Comparison of ENCODE assay signal across 23 mouse cellular contexts in the genomic region with DNA sequence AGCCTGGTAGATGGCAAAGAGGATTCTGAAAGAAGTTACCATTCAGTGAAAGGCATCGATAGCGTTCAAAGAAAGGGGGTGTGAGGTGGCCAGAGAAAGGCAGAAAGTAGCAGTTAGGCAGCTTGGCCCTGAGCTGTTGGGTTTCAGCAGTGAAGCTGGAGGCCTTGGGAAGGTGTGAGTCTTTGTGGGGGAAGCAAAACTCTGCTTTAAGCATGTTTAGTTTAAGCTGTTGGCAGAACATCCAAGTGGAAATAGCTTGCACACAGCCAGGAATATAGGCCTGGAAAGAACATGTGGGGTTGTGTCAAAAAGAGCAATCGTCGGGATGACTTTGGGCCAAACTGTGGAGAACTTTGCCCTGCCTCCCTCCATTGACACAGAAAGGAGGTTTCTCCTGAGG. TPM values are rescaled to one million over a fixed set of nuclear protein-coding genes. Genes with fewer than 3 reads are reported as not detected.
"Had no signal": no experiment of that assay in that cellular context is flagged by ENCODE, and none has a peak within 500 bp of the region (broad histone marks: within the 10 kb centered on the region; RNA-seq: fewer than 3 reads in every experiment).

No protein-coding gene starts in this region.

- DNase-seq: heart, postnatal 10 days; heart, postnatal 14 days; heart, postnatal 36 days; heart, postnatal 4 days; kidney, adult 11 months; kidney, adult 18-20 months; kidney, adult 2 months; kidney, adult 8-10 months; kidney, adult 9 months; kidney, postnatal 10 days; kidney, postnatal 14 days; kidney, postnatal 25 days; kidney, postnatal 36 days; kidney, postnatal 4 days; layer of hippocampus, adult 9-11 months; layer of hippocampus, postnatal 36 days had no signal

- ATAC-seq: hindbrain, embryonic 16.5 days; hindbrain, postnatal 0 days; inflammation-experienced regulatory T-cells, adult 6 months; intestine, embryonic 15.5 days; intestine, embryonic 16.5 days; intestine, postnatal 0 days had no signal

RNA-seq across cellular contexts. Expression of a gene that starts 7.8 kb away (rescaled TPM):
- total RNA-seq: hematopoietic stem cell, adult 5-6 weeks had no signal
